Mouse (Mus musculus) R1 (cell line): ENCODE data around the gene Defb45.

Experiments used
- DNase-seq: peaks from one replicate; pipeline ENCODE4 v3.0.0-alpha.2; 2018; ENCODE audit warnings: low read depth, low spot score

Gene Defb45

DNA sequence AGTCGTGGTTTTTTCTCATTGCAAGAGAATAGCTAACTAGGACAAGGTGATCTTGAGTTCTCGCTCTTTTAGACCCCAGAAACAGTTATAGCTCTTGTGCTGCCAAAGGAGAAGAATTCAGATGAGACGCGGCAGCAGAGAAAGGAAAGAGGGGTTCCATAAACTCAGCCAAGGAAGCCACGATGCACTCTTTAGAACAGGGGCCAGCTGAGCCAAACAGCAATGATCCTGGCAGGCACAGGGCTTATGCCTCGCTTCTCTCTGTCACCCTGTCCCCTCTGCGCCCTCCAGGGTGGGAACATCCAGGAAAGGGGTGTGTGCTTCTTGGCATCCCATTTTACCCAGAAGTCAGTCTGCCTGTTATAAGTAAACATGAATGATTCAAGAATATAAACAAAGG lies at the start of gene Defb45:
Gene Defb45, minus strand, starts transcription at position 101 of the 400 bp plus-strand sequence.
- DNase-seq = no peak

DNA sequence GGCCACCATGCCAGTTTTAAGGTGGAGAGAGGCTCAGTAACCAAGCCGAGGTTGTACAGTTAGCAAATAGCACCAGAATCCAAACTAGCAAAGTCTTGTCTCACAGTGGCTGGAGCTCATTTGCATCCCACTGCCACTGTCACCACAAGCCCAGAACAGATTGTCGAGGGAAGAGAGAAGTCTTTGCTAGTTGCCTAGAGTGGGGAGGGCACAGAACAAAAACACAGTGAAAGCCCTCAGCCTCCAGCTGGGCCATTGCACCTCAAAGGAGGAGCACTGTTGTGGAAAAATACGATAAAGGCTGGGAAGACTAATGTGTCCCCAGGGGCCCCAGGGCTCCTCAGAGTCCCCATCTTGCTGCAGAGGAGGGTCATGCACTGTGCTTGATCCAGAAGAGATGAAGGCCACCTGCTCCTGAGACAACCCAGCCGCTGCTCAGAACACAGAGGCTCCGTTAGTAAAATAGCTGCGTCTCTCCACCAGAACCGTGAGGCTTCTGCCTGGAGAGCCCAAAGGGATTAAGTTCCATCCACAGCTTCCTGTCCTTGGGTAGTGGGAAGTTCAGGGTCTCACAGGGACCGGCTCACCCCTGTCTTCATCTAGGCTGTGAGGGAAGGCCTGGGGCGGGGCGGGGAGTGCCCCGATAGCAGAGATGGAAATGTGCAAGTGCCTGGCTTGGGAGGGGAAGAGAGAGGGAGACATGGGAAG lies 40.4 kb upstream of the Defb45 start:
- DNase-seq = no peak

DNA sequence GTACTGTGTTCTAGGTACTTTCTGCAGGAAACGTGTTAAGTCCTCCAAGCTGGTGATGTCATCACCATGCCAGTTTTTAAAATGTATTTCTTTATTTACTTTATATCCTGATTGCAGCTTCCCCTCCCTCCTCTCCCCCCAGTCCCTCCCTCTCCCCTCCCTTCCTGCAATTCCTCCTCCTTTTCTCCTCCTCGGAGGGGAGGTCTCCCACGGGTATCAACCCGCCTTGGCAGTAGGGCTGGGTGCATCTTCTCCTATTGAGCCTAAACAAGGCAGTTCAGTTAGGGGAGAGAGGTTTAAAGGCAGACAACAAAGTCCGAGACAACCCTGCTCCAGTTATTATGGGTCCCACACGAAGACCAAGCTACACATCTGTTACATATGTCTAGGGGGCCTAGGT lies 39.7 kb upstream of the Defb45 start:
- DNase-seq = no peak

DNA sequence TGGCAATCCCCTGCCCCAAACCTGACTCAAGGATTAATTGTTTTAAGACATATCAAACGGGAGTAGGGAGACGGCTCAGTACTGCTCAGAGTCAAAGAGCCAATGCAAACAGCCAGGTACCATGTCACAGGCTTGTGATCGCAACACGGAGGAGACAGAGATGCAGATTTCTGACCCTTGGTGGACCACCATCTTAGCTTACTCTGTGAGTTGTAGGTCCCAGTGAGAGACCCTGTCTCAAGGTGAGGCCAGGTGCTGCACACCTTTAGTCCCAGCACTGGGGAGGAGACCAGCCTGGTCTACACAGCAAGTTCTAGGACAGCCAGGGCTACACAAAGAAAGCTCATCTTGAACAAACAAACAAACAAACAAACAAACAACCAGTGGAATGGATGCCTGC lies 38.2 kb upstream of the Defb45 start:
- no peak for DNase-seq

DNA sequence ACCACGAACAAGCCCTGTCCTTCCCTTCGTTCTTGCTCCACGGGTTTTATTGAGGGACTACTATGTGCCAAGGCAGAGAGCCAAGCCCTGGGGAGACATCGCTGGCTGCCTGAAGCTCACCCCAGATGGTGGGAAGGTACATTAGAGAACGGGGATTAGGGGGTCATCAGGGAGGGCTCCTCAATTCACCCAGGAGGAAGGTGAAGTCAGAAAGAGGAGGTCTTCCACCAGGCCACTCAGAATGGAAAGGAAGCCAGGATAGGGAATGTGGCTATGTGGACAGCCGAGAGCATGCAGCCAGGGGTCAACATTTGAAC lies 37.8 kb upstream of the Defb45 start:
- DNase-seq = no peak

DNA sequence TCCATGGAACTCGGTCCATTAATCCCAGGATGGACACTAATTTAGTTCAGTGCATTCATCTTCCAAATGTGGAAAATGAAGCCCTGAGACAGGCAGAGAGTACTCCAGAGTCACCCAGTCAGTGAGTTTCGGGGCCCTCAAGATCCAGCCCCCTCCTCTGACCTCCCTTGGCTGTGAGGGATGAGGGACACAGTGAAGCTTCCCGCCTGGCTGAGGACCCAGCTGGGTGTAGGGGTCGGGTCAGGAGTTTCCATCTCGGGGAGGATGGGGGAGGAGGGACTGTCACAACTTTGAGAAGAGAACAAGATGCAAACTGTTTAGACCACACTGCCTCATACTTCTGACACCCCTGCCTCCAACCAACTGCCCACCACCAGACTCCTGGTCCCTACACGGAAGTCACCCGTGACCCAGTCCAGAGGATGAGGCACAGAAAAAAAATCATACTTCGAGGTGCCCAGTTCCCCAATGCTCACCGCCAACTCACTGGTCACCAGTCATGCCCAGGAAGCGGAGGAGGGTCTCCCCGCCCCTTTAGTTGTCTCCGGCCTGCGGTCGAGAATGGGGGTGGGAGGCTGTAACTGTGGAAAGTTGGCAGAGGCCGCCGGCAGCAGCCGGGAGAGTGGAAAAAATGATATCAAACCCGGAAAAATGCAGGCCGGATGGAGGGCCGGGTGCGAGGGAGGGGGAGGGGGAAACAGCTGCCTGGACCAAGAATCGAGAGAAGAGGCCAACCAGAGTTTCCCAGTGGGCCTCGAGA lies 37.2 kb upstream of the Defb45 start:
- DNase-seq = no peak

DNA sequence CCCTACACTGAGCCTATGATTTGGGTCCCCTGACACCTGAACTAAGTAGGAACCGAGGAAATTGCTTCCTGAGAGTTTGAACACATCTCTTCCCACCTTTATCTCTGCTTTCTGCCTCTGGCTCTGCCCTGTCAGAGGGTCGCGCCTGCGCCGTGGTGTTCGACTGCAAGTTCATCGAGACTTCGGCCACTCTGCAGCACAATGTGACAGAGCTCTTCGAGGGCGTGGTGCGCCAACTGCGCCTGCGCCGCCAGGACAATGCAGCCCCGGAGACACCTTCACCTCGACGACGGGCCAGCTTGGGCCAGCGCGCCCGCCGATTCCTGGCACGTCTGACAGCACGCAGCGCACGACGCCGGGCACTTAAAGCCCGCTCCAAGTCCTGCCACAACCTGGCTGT lies 35.1 kb upstream of the Defb45 start:
- peak; percentile 65 for DNase-seq

DNA sequence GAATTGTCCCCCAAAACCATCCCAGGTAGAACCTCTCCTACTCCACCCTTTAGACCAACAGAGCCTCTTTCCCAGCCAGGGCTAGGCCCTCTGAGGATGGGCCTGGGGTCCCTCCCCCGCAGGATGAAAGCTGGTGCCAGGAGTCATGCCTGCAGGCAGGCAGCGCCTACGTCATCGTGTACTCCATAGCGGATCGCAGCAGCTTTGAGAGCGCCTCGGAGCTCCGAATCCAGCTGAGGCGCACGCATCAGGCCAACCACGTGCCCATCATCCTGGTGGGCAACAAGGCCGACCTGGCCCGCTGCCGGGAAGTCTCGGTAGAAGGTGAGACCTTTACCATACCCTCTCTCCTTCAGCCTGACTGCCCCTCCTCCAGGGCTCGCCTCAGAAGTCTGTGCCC lies 34.1 kb upstream of the Defb45 start:
- no peak for DNase-seq

DNA sequence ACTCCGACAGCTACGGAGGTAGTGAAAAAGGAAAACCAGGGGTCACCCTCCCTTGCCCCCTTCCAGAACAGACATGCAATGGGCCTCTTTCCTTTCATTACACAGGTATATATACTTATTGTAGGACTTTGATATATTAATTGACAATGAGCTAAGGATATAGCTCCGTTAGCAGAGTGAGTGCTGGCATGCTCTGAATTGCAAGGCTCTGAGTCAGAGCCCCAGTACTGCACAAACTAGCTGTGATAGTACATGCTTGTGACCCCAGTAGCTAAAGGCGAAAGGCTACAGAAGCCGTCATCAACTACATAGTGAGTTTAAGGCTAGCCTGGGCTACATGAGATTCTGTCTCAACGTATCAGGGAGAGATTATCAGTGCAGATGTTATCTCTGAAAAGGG lies 30.7 kb upstream of the Defb45 start:
- no peak for DNase-seq

DNA sequence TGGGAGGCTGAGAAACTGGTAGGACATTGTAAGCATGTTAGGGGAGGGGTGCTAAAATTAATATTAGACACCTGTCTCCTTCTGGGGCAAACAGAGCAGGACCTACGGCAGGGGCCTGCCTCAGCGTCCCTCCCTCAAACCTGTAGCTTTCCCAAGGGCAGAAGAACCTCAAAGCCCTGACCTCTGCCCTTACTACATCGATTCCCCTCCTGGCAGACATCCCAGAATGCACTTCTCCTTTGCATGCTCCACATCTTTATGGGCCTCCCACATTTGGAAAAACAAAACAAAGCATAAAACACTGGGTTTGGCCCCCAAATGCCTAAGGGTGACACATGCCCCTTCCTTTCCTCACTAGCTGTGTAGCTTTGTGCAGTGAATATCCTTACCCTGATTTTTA lies 30.0 kb upstream of the Defb45 start:
- DNase-seq = no peak

DNA sequence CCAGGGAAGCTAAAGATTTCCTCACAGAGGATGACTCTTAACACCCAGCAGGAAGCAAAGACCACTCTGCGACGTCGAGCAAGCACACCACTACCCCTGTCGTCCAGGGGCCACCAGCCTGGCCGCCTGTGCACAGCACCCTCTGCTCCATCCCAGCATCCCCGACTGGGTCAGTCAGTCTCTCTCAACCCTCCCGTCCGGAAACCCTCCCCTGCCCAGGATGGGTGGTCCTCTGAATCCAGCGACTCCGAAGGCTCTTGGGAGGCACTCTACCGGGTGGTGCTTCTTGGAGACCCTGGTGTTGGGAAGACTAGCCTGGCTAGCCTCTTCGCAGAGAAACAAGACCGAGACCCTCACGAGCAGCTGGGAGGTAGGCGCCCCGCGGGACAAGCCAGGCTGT lies 28.9 kb upstream of the Defb45 start:
- DNase-seq = no peak

DNA sequence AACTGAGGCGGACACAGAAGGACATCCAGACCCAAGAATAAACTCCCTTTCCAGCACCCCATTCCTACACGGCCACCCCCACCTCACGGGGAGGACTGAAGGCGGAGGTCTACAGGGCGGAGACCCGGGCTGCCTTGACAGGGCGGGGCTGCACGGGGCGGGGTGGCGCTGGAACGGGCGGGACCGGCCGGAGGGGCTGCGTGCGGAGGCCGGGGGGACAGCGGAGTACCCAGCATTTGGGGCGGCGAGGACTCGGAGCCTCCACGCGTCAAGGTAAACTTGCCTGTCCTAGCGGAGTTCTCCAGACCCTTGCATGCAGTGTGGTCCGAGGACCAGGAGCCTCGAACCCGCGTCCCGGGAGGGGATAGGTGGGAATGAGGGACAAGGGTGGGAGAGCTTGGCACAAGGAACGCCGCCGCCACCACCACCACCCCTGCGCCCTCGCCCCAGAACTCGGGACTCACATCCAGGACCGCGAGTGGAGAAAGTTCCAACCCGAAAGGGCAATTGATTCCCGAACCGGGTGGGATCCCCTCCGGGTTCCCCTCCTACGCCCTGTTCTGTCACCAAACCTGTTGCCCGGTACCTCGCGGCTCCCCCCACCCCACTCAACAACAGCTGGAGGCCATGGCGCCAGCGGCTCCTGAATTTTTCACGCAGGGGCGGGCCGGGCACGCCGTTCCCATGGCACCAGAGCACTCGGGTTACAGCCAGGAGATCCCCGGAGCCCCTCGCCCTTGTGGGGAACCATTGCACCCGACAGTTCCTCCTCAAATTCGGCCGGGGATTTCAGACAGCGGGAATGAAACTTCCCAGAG lies 27.8 kb upstream of the Defb45 start, which contains the start of gene Rem1:
Gene Rem1, plus strand, starts transcription at position 178 of the 818 bp plus-strand sequence.
- peak; percentile 46 for DNase-seq

DNA sequence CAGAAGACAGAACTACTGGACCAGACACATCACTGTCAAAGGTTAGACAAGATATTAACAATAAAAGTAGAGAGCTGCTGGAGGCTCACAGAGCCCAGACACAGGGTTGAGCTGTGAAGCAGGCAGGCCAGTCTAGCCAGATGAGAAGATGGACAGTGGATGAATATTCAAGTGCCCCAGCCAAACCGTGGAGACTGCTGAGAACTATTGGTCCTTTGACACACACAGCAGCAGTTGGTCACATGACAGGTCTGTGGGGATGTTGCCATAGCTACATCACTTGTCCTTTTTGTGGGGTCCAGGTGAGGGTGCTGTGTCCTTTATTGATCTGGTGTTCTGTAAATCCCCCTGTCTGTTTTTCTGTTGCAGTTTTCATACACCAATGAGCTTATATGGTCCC lies 26.1 kb upstream of the Defb45 start:
- no peak for DNase-seq

DNA sequence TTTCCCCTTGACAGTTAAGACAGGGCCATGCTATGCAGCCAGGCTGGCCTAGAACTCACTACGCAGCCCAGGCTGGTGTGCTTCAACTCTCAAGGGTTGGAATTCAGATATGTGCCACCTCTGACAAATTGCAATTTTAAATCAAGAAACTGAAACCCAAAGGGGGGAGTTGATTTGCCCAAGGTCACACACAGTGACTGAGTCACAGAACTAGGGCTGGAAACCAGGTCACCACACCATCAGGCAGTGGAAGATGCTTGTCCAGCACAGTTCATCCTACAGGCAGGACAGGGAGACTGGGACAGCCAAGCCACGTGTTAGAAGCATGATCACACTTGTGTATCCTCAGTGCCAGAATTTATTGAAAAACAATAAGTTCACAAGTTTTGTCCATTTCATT lies 25.4 kb upstream of the Defb45 start:
- no peak for DNase-seq

DNA sequence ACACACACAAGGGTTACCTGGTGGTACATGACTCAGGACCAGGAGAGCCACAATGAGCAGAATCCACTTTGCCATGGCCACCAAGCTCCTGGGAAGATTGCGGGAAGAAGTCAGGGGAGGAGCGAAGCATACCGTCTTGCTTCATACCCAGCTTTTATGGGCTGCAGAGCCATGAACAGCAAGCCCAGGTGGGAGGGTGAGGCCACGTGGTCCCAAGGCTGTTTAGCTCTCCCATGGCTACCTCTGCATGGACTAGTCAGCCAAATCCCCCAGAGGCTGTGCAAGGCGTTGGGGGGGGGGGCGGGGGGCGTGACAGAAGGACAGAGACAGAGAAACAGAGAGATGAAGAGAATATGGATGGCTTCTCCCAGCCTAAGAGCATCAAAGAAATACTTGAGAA lies 23.8 kb upstream of the Defb45 start, which contains the start of gene Defb25:
Gene Defb25, minus strand, starts transcription at position 101 of the 400 bp plus-strand sequence.
- DNase-seq = no peak

DNA sequence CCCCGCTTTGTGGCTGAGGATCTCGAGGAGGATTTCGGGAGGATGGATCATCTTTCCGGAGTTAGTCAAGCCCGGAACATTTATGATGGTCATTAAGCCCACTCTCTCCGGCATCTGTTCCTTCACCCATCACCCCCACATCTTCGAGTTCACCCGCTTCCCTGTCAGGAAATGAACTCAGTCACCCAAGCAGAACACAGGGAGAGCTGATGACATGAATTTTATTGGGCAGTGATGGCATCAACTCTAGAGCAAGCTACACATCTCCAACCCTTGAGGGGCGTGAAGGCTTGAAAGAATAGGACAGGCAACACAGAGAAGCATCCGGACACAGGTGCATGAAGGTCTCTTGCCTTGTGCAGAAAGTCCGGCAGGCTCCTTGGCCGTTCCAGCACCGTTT lies 23.0 kb upstream of the Defb45 start:
- no peak for DNase-seq

DNA sequence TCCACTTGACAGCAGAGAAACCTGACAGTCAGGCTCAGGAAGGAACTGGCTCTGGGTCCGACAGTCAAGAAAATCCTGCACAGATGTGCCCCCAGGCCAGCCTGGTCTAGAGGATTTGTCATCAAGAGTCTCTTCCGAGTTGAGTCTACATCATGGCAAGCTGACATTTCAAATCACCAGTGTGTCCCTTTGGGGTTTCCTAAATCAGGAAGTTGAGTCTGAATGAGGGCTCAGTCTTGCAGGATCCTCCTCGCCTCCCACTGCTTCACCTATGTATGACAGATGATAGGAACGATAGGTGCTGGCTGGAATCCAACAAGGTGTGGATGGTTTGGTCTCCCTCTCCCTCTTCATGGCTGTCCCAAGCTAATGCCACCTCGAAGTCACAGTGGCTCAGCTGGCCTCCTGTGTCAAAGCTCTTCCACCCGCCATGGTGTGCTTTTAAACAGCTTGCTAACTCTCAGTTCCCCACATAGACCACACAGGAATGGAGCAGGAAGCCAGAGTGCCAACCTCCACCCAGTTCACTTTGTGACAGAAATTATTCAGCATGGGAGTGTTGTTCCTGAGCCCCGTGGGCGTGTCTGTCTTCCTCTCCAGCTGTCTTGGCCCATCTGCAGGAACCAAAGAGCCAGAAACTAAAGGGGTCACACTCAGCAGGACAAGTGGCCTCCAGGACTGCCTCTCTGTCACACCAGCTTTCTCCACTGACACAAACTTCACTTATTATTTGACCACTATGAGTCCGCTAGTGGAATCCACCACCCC lies 21.4 kb upstream of the Defb45 start:
- DNase-seq = no peak

DNA sequence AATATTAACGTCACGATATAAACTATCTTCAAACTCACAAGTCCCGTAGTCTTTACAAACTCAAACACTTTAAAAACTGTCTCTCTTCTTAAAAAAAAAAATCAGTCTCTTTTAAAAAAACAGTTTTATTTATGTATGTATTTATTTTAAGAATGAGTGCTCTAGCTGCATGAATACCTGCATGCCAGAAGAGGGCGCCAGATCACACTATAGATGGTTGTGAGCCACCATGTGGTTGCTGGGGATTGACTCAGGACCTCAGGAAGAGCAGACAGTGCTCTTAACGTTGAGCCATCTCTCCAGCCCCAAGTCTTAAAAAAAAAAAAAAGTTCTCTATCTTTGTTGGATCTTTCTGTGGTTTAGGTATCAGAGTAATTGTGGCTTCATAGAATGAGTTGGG lies 18.2 kb upstream of the Defb45 start:
- peak; percentile 81 for DNase-seq

DNA sequence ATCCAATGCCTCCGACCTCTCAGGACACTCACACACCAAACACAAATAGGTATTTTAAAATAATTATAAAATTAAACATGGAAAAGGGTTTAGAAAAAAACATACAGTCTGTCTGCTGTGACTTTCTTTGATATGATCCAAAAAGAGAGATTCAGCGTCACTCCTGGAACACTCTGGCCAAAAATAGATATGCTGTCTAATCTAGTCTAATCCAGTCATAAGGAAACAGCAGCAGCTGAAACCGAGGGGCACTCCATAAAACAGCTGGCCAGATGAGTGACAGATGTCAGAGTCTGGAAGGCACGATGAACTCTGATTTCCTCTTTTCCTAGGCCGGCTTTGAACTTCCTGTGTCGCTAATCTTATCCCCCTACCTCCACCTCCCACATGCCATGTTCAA lies 17.3 kb upstream of the Defb45 start:
- no peak for DNase-seq

DNA sequence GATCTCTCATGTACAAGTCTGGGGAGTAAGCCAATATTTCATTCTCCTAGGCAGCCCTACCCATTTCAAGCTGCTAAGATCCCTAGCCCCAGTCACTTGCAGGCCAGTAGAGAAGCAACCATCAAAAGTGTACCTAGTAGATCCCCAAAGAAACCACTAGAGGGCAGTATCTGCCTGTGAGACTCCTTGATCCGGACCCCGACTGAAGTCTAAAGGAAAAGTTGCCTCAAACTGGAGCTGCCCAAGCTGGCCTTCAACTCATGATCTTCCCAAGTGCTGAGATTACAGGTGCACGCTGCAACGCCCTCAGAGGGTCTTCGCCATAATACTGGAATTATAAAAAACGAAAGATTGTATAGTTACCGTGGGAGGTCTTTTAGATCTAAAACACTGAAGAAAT lies 16.4 kb upstream of the Defb45 start:
- DNase-seq = peak; percentile 84

DNA sequence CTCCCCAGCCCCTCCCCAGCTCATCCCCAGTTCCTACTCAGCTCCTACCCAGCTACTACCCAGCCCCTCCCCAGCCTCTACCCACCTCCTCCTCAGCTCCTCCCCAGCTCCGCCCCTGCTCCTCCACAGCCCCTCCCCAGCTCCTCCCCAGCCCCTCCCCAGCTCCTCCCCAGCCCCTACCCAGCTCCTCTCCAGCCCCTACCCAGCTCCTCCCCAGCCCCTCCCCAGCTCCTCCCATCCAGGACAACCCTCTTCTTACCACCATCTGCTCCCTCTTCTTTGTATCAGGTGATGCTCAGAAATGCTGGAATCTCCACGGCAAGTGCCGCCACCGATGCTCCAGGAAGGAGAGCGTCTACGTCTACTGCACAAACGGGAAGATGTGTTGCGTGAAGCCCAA lies 13.0 kb upstream of the Defb45 start:
- DNase-seq = peak; percentile 87

DNA sequence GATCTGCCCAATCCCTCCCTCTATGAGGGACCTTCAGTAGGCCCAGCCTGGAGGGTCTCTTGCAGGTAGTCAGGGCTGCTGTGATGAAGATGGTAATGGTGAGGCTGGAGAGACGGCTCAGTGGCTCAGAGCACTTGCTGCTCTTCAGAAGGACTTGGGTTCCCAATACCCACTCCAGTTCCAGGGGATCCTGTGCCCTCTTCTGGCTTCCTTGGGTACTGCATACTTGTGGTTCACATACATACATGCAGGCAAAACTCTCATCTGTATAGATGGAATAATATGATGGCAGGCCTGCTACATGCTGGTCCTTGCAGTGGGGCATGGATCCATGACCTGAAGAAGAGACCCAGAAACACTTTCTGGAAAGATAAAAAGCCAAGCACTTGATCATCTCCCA lies 9.5 kb upstream of the Defb45 start:
- DNase-seq = peak; percentile 69
